Mouse (Mus musculus) lung, postnatal 0 days (tissue): ENCODE results near the gene Nfia.

Experiments
- CTCF ChIP-seq: IDR thresholded peaks from 2 replicates; pipeline ENCODE4 v1.5.1; 2016; ENCODE audit warnings: antibody characterized with exemption, mild to moderate bottlenecking
- EP300 ChIP-seq: IDR thresholded peaks from 2 replicates; pipeline ENCODE4 v1.6.1; 2016; ENCODE audit warnings: antibody characterized with exemption, mild to moderate bottlenecking, control low read depth

GRCm38 (mm10) chr4:98058182-98058581 lies 285.6 kb downstream of the Nfia start:
- TF ChIP-seq CTCF: no peak
- TF ChIP-seq EP300: no peak
